Mouse (Mus musculus): ENCODE results near the gene Cbl.

DNA sequence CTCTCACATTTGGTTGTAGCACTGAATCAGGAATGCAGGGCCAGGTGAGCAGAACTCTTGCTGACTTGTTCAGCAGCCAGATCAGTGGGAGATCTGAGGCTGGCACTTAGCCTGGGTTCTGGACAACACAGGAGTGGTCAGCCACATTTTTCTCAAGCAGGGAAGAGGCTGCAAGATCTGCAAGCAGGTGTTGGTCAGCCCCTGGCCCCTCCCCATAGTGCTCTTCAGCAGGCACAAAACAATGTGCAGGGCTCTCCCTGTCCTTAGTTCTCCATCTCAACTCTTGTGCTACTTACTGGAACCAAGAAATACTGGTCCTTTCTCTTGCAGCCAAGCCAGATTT lies 89.2 kb downstream of the Cbl start:
- TF ChIP-seq POLR2A (IDR thresholded peaks at IDR 0.05; ENCODE audit: low read depth, low read length) (no peak), CTCF (conservative IDR thresholded peaks at IDR 0.05; ENCODE audit: insufficient read depth, insufficient read length, low read depth, low read length) (no peak)
